Mouse (Mus musculus) testis, adult 2 months (tissue): ENCODE results near the gene Clec11a. TPM values are rescaled to one million over a fixed set of nuclear protein-coding genes. Genes with fewer than 3 reads are reported as not detected.

Experiments
- H3K27ac ChIP-seq: fragments of 200-500 bp; 2 replicates; pipeline ENCODE4 v1.5.1; 2012; ENCODE audit warnings: low read depth, low read length; ENCODE audit not compliant: control insufficient read depth, insufficient read depth
- H3K27me3 ChIP-seq: fragments of 200-500 bp; 2 replicates; pipeline ENCODE4 v1.6.1; 2012; ENCODE audit warnings: mild to moderate bottlenecking, low read length, moderate library complexity; ENCODE audit not compliant: control insufficient read depth, insufficient read depth
- H3K36me3 ChIP-seq: fragments of 200-500 bp; 2 replicates; pipeline ENCODE4 v1.6.1; 2012; ENCODE audit warnings: mild to moderate bottlenecking, low read length; ENCODE audit not compliant: control insufficient read depth, insufficient read depth
- H3K4me1 ChIP-seq: fragments of 200-500 bp; 2 replicates; pipeline ENCODE4 v1.6.1; 2012; ENCODE audit warnings: low read length; ENCODE audit not compliant: control insufficient read depth, insufficient read depth
- H3K4me3 ChIP-seq: fragments of 200-500 bp; 2 replicates; pipeline ENCODE4 v1.5.1; 2012; ENCODE audit warnings: low read depth, mild to moderate bottlenecking, low read length, moderate library complexity, mixed read lengths; ENCODE audit not compliant: control insufficient read depth
- CTCF ChIP-seq: fragments of 200-500 bp; IDR thresholded peaks from 2 replicates; pipeline ENCODE4 v1.5.1; 2012; ENCODE audit warnings: low read depth, mild to moderate bottlenecking, inconsistent platforms, low read length, moderate library complexity; ENCODE audit not compliant: control insufficient read depth, insufficient read depth, insufficient replicate concordance
- POLR2A ChIP-seq: fragments of 200-500 bp; IDR thresholded peaks from 2 replicates; pipeline ENCODE4 v1.6.1; 2012; ENCODE audit warnings: low read depth, mild to moderate bottlenecking, inconsistent platforms, low read length, moderate library complexity; ENCODE audit not compliant: control insufficient read depth
- polyA plus RNA-seq: library from polyadenylated mRNA; depleted of rRNA; stranded (reverse); fragments of >200 nt; gene quantifications from 2 replicates; pipeline ENCODE4 v1.2.3, GENCODE M21; 2012; rRNA removed

Gene Clec11a
- polyA plus RNA-seq, 1 experiment = 1.7 TPM

- TF ChIP-seq CTCF (no peak), POLR2A (peak; percentile 42; the same call in 1 of the 2 replicates)
- peak within 1 kb of the TSS; percentile 60 for H3K27ac ChIP-seq
- H3K27me3 ChIP-seq = no peaks in the 10 kb centered on the region
- H3K4me3 ChIP-seq = peak within 1 kb of the TSS; percentile 84
- H3K36me3 ChIP-seq = no peaks in the 10 kb centered on the region
- peaks cover 9% of the 10 kb centered on the region for H3K4me1 ChIP-seq
Measured at GRCm38 (mm10) chr7:44261147-44261546, 45.6 kb downstream of the Clec11a start, which contains the start of gene Gm15517. Gene Gm15517 (plus strand): TSS chr7:44261447.

GRCm38 (mm10) chr7:44260410-44260809 lies 46.3 kb downstream of the Clec11a start:
- H3K4me3 ChIP-seq = peak overlapping the region; percentile 68
- no peaks in the 10 kb centered on the region for H3K36me3 ChIP-seq
- TF ChIP-seq POLR2A = no peak
- TF ChIP-seq CTCF = no peak
- H3K27ac ChIP-seq = no peak overlapping the region
- no peaks in the 10 kb centered on the region for H3K27me3 ChIP-seq
- peaks cover 9% of the 10 kb centered on the region for H3K4me1 ChIP-seq

- Histone ChIP-seq H3K27me3 (no peaks in the 10 kb centered on the region), H3K4me3 (no peak within 1 kb of the TSS), H3K36me3 (no peaks in the 10 kb centered on the region), H3K4me1 (peaks cover 2% of the 10 kb centered on the region; the same call in 1 of the 2 replicates), H3K27ac (no peak within 1 kb of the TSS)
- TF ChIP-seq CTCF = no peak
- no peak for TF ChIP-seq POLR2A
Measured at GRCm38 (mm10) chr7:44257278-44257677, 49.4 kb downstream of the Clec11a start, which contains the start of gene Acp4. Gene Acp4 (minus strand): TSS chr7:44257378.

- Histone ChIP-seq H3K36me3 (no peaks in the 10 kb centered on the region), H3K27ac (no peak overlapping the region)
Measured at GRCm38 (mm10) chr7:44254930-44255329, 51.8 kb downstream of the Clec11a start.

GRCm38 (mm10) chr7:44253023-44253616 lies 53.6 kb downstream of the Clec11a start:
- no peaks in the 10 kb centered on the region for H3K36me3 ChIP-seq

More at GRCm38 (mm10) chr7:44254930-44255329, 51.8 kb downstream of the Clec11a start:
- no peak overlapping the region for H3K4me3 ChIP-seq
- 0 out of 2 replicates have a peak, but pooled peaks cover 2% of the 10 kb centered on the region for H3K4me1 ChIP-seq
- H3K27me3 ChIP-seq = no peaks in the 10 kb centered on the region
- no peak for TF ChIP-seq POLR2A
- TF ChIP-seq CTCF = no peak

More at GRCm38 (mm10) chr7:44253023-44253616, 53.6 kb downstream of the Clec11a start:
- H3K4me3 ChIP-seq = no peak overlapping the region
- TF ChIP-seq CTCF (no peak), POLR2A (no peak)
- no peak overlapping the region for H3K27ac ChIP-seq
- H3K4me1 ChIP-seq = 0 out of 2 replicates have a peak, but pooled peaks cover 2% of the 10 kb centered on the region
- H3K27me3 ChIP-seq = no peaks in the 10 kb centered on the region

Other genes with a start within 250 kb of the Clec11a start
- gene Klk1b21, start 204.6 kb downstream of the Clec11a start, polyA plus RNA-seq = 72.1 and 73.2 TPM in 2 replicates
- gene Klk1b22, start 194.2 kb downstream of the Clec11a start, polyA plus RNA-seq = 7.0 and 9.2 TPM in 2 replicates
- gene Klk1b16, start 170.1 kb downstream of the Clec11a start, polyA plus RNA-seq = 0.89 and 1.9 TPM in 2 replicates
- gene Klk1b24, start 118.7 kb downstream of the Clec11a start, polyA plus RNA-seq = 74.1 and 87.1 TPM in 2 replicates
- gene Klk1b3, start 108.7 kb downstream of the Clec11a start, polyA plus RNA-seq = 5.2 and 7.8 TPM in 2 replicates
- gene Klk1b4, start 99.5 kb downstream of the Clec11a start, polyA plus RNA-seq = 1.7 and 2.3 TPM in 2 replicates
- gene Klk1b5, start 91.0 kb downstream of the Clec11a start, polyA plus RNA-seq = 3.4 and 4.0 TPM in 2 replicates
- 12.6 and 17.1 TPM in 2 replicates for gene Klk1, start 81.5 kb downstream of the Clec11a start, polyA plus RNA-seq
- gene Gm36864, start 70.7 kb downstream of the Clec11a start, polyA plus RNA-seq = 89.1 and 101 TPM in 2 replicates
- 1,462 and 1,528 TPM in 2 replicates for gene 1700028J19Rik, start 60.2 kb downstream of the Clec11a start, polyA plus RNA-seq
- 53.2 and 55.4 TPM in 2 replicates for gene 2410002F23Rik, start 60.2 kb downstream of the Clec11a start, polyA plus RNA-seq
- gene Acp4, start 49.5 kb downstream of the Clec11a start, polyA plus RNA-seq = 29.1 and 29.8 TPM in 2 replicates
- gene Gm15517, start 45.5 kb downstream of the Clec11a start, polyA plus RNA-seq = 3,148 and 3,520 TPM in 2 replicates
- 4.0 and 5.5 TPM in 2 replicates for gene Shank1, start 3.4 kb upstream of the Clec11a start, polyA plus RNA-seq
- 2.0 TPM in 2 replicates for gene Syt3, start 77.2 kb upstream of the Clec11a start, polyA plus RNA-seq
- gene 1700008O03Rik, start 78.9 kb upstream of the Clec11a start, polyA plus RNA-seq = 112 and 131 TPM in 2 replicates
- 0.46 and 0.55 TPM in 2 replicates for gene Lrrc4b, start 122.1 kb upstream of the Clec11a start, polyA plus RNA-seq
- gene Aspdh, start 158.5 kb upstream of the Clec11a start, polyA plus RNA-seq = 1.00 and 1.2 TPM in 2 replicates
- gene Josd2, start 161.1 kb upstream of the Clec11a start, polyA plus RNA-seq = 118 and 120 TPM in 2 replicates
- gene Emc10, start 189.6 kb upstream of the Clec11a start, polyA plus RNA-seq = 122 and 127 TPM in 2 replicates
- 1,517 and 1,849 TPM in 2 replicates for gene Fam71e1, start 189.7 kb upstream of the Clec11a start, polyA plus RNA-seq
- 0.04 TPM in 1 of 2 replicates, not detected in the other for gene Mybpc2, start 217.8 kb upstream of the Clec11a start, polyA plus RNA-seq
- gene Spib, start 225.2 kb upstream of the Clec11a start, polyA plus RNA-seq = 0.15 and 0.16 TPM in 2 replicates
- gene Pold1, start 241.9 kb upstream of the Clec11a start, polyA plus RNA-seq = 18.1 and 20.3 TPM in 2 replicates
- gene Nr1h2, start 247.0 kb upstream of the Clec11a start, polyA plus RNA-seq = 72.1 and 77.1 TPM in 2 replicates